Mouse (Mus musculus): ENCODE data around the gene Fbxl2. TPM values are rescaled to one million over a fixed set of nuclear protein-coding genes. Genes with fewer than 3 reads are reported as not detected.

The Fbxl2 gene
- total and polyA plus RNA-seq, 2 experiments from 2014 or later, result 1.6 to 3.4 TPM

GRCm38 (mm10) chr9:114019012-114019762, 26.8 kb downstream of the Fbxl2 start:
- Histone ChIP-seq H3K4me2 (ENCODE audit: low read depth, low read length) (no peak overlapping the region), H3K36me3 (replicated peaks; ENCODE audit: control insufficient read depth, insufficient read depth, low read length) (no peaks in the 10 kb centered on the region), H3K9ac (replicated peaks; ENCODE audit: low read depth, low read length) (no peak overlapping the region), H3K4me3 (ENCODE audit: low read depth, low read length) (no peak overlapping the region), H3K27ac (ENCODE audit: low read depth) (no peak overlapping the region), H3K9me3 (replicated peaks; ENCODE audit: control insufficient read depth, low read length) (no peaks in the 10 kb centered on the region), H3K27me3 (ENCODE audit: control insufficient read depth, insufficient read depth, low read length) (no peaks in the 10 kb centered on the region), H3K4me1 (ENCODE audit: control insufficient read depth, insufficient read depth) (no peaks in the 10 kb centered on the region)
- no peak for DNase-seq (ENCODE audit: low spot score)
- no peak for ATAC-seq (ENCODE audit: insufficient read depth, low read depth)
- TF ChIP-seq CTCF (IDR thresholded peaks at IDR 0.05; ENCODE audit: low read depth) (no peak), EP300 (IDR thresholded peaks at IDR 0.05; ENCODE audit: low read depth) (no peak)
- 81% methylated on average over 7 of the region's 7 CpGs for WGBS

- Histone ChIP-seq H3K4me1 (ENCODE audit: control insufficient read depth, insufficient read depth) (no peaks in the 10 kb centered on the region), H3K36me3 (replicated peaks; ENCODE audit: control insufficient read depth, insufficient read depth, low read length) (no peaks in the 10 kb centered on the region), H3K27me3 (ENCODE audit: control insufficient read depth, insufficient read depth, low read length) (no peaks in the 10 kb centered on the region), H3K4me3 (ENCODE audit: low read depth, low read length) (no peak overlapping the region), H3K4me2 (ENCODE audit: low read depth, low read length) (no peak overlapping the region), H3K9ac (replicated peaks; ENCODE audit: low read depth, low read length) (no peak overlapping the region), H3K9me3 (replicated peaks; ENCODE audit: control insufficient read depth, low read length) (no peaks in the 10 kb centered on the region), H3K27ac (ENCODE audit: low read depth) (no peak overlapping the region)
- WGBS, result 51% methylated on average over 4 of the region's 4 CpGs
- DNase-seq (ENCODE audit: low spot score) (no peak), ATAC-seq (ENCODE audit: insufficient read depth, low read depth) (no peak)
- TF ChIP-seq CTCF (IDR thresholded peaks at IDR 0.05; ENCODE audit: low read depth) (no peak), EP300 (IDR thresholded peaks at IDR 0.05; ENCODE audit: low read depth) (no peak)
These were observed 29.6 kb downstream of the Fbxl2 start for GRCm38 (mm10) chr9:114016402-114016801.

- TF ChIP-seq EP300 (IDR thresholded peaks at IDR 0.05; ENCODE audit: low read depth), result no peak
- TF ChIP-seq CTCF (IDR thresholded peaks at IDR 0.05; ENCODE audit: low read depth), result no peak
These were observed 30.3 kb downstream of the Fbxl2 start for GRCm38 (mm10) chr9:114015724-114016123.

GRCm38 (mm10) chr9:114014034-114014433, 32.0 kb downstream of the Fbxl2 start:
- no peak overlapping the region for H3K27ac ChIP-seq (ENCODE audit: low read depth)
- DNase-seq (ENCODE audit: low spot score) (no peak), ATAC-seq (ENCODE audit: insufficient read depth, low read depth) (no peak)
- H3K4me3 ChIP-seq (ENCODE audit: low read depth, low read length), result no peak overlapping the region
- no peak overlapping the region for H3K4me2 ChIP-seq (ENCODE audit: low read depth, low read length)
- no peaks in the 10 kb centered on the region for H3K9me3 ChIP-seq (replicated peaks; ENCODE audit: control insufficient read depth, low read length)
- H3K9ac ChIP-seq (replicated peaks; ENCODE audit: low read depth, low read length), result no peak overlapping the region
- H3K36me3 ChIP-seq (replicated peaks; ENCODE audit: control insufficient read depth, insufficient read depth, low read length), result no peaks in the 10 kb centered on the region
- 60% methylated on average over 1 of the region's 1 CpGs for WGBS
- TF ChIP-seq EP300 (IDR thresholded peaks at IDR 0.05; ENCODE audit: low read depth), result no peak
- no peak for TF ChIP-seq CTCF (IDR thresholded peaks at IDR 0.05; ENCODE audit: low read depth)
- no peaks in the 10 kb centered on the region for H3K4me1 ChIP-seq (ENCODE audit: control insufficient read depth, insufficient read depth)
- H3K27me3 ChIP-seq (ENCODE audit: control insufficient read depth, insufficient read depth, low read length), result no peaks in the 10 kb centered on the region

More at GRCm38 (mm10) chr9:114015724-114016123, 30.3 kb downstream of the Fbxl2 start:
- H3K36me3 ChIP-seq (replicated peaks; ENCODE audit: control insufficient read depth, insufficient read depth, low read length), result no peaks in the 10 kb centered on the region
- no peak overlapping the region for H3K4me3 ChIP-seq (ENCODE audit: low read depth, low read length)
- DNase-seq (ENCODE audit: low spot score) (no peak), ATAC-seq (ENCODE audit: insufficient read depth, low read depth) (no peak)
- no peak overlapping the region for H3K4me2 ChIP-seq (ENCODE audit: low read depth, low read length)
- H3K9me3 ChIP-seq (replicated peaks; ENCODE audit: control insufficient read depth, low read length), result no peaks in the 10 kb centered on the region
- H3K9ac ChIP-seq (replicated peaks; ENCODE audit: low read depth, low read length), result no peak overlapping the region
- H3K4me1 ChIP-seq (ENCODE audit: control insufficient read depth, insufficient read depth), result no peaks in the 10 kb centered on the region
- no peaks in the 10 kb centered on the region for H3K27me3 ChIP-seq (ENCODE audit: control insufficient read depth, insufficient read depth, low read length)
- WGBS, result 86% methylated on average over 4 of the region's 4 CpGs
- H3K27ac ChIP-seq (ENCODE audit: low read depth), result no peak overlapping the region

- Histone ChIP-seq H3K9me3 (replicated peaks; ENCODE audit: control insufficient read depth, low read length) (no peaks in the 10 kb centered on the region), H3K4me1 (ENCODE audit: control insufficient read depth, insufficient read depth) (no peaks in the 10 kb centered on the region), H3K9ac (replicated peaks; ENCODE audit: low read depth, low read length) (no peak overlapping the region), H3K27me3 (ENCODE audit: control insufficient read depth, insufficient read depth, low read length) (no peaks in the 10 kb centered on the region), H3K4me3 (ENCODE audit: low read depth, low read length) (no peak overlapping the region), H3K36me3 (replicated peaks; ENCODE audit: control insufficient read depth, insufficient read depth, low read length) (no peaks in the 10 kb centered on the region), H3K4me2 (ENCODE audit: low read depth, low read length) (no peak overlapping the region), H3K27ac (ENCODE audit: low read depth) (no peak overlapping the region)
- ATAC-seq (ENCODE audit: insufficient read depth, low read depth) (no peak), DNase-seq (ENCODE audit: low spot score) (no peak)
- TF ChIP-seq CTCF (IDR thresholded peaks at IDR 0.05; ENCODE audit: low read depth) (no peak), EP300 (IDR thresholded peaks at IDR 0.05; ENCODE audit: low read depth) (no peak)
- 57% methylated on average over 18 of the region's 18 CpGs for WGBS
These were observed 34.8 kb downstream of the Fbxl2 start for GRCm38 (mm10) chr9:114011203-114011602.

- H3K4me3 ChIP-seq (ENCODE audit: low read depth, low read length), result no peak overlapping the region
- WGBS, result 51% methylated on average over 5 of the region's 5 CpGs
- TF ChIP-seq CTCF (IDR thresholded peaks at IDR 0.05; ENCODE audit: low read depth), result no peak
- no peak for TF ChIP-seq EP300 (IDR thresholded peaks at IDR 0.05; ENCODE audit: low read depth)
- ATAC-seq (ENCODE audit: insufficient read depth, low read depth) (no peak), DNase-seq (ENCODE audit: low spot score) (no peak)
- H3K4me1 ChIP-seq (ENCODE audit: control insufficient read depth, insufficient read depth), result no peaks in the 10 kb centered on the region
- H3K27me3 ChIP-seq (ENCODE audit: control insufficient read depth, insufficient read depth, low read length), result no peaks in the 10 kb centered on the region
- H3K9ac ChIP-seq (replicated peaks; ENCODE audit: low read depth, low read length), result no peak overlapping the region
- H3K4me2 ChIP-seq (ENCODE audit: low read depth, low read length), result 0 out of 2 replicates have a peak overlapping the region, but pooled peaks have one; percentile 7
- no peaks in the 10 kb centered on the region for H3K9me3 ChIP-seq (replicated peaks; ENCODE audit: control insufficient read depth, low read length)
- H3K27ac ChIP-seq (ENCODE audit: low read depth), result no peak overlapping the region
- no peaks in the 10 kb centered on the region for H3K36me3 ChIP-seq (replicated peaks; ENCODE audit: control insufficient read depth, insufficient read depth, low read length)
These were observed 36.5 kb downstream of the Fbxl2 start for GRCm38 (mm10) chr9:114009526-114009925.

Data from heart, postnatal 0 days (tissue).